Mouse (Mus musculus) liver, embryonic 14.5 days (tissue): ENCODE measurements around the gene Lax1. TPM values are rescaled to one million over a fixed set of nuclear protein-coding genes. Genes with fewer than 3 reads are reported as not detected.

Experiments
- ATAC-seq: fragments of 200-750 bp; cut with Nextera tagmentation; 2 replicates; pipeline ENCODE4 v1.8.0; 2017; ENCODE audit warnings: moderate number of reproducible peaks, mild to moderate bottlenecking, moderate library complexity; ENCODE audit not compliant: insufficient read depth
- DNase-seq, 3 experiments: peaks; one replicate each; pipeline ENCODE4 v3.0.0-alpha.2; 2012 to 2013; ENCODE audit warnings: low read depth in 3 of 3, low spot score in 3 of 3
- H3K27ac ChIP-seq: fragments of 300-500 bp; sonication (generic); 2 replicates; pipeline ENCODE4 v1.5.1; 2014; ENCODE audit warnings: moderate library complexity, mild to moderate bottlenecking, control low read depth, inconsistent platforms
- H3K27me3 ChIP-seq: fragments of 300-500 bp; sonication (generic); 2 replicates; pipeline ENCODE4 v1.6.1; 2014; ENCODE audit warnings: mild to moderate bottlenecking, low read length, moderate library complexity; ENCODE audit not compliant: control insufficient read depth, insufficient read depth
- H3K36me3 ChIP-seq: fragments of 300-500 bp; sonication (generic); replicated peaks from 2 replicates; pipeline ENCODE4 v1.6.1; 2014; ENCODE audit warnings: low read depth; ENCODE audit not compliant: control insufficient read depth, insufficient read depth
- H3K4me1 ChIP-seq, 2 experiments: fragments of 200-500 bp in 1 of 2; fragments of 300-500 bp in 1 of 2; sonication (generic) in 1 of 2; replicated peaks; 2 replicates each; pipeline ENCODE4 v1.6.1; 2012 to 2014; ENCODE audit warnings: antibody characterized with exemption in 1 of 2, inconsistent platforms in 1 of 2, low read length in 1 of 2; ENCODE audit not compliant: control insufficient read depth in 2 of 2, insufficient read depth in 2 of 2
- H3K4me2 ChIP-seq: fragments of 300-500 bp; sonication (generic); 2 replicates; pipeline ENCODE4 v1.6.1; 2014; ENCODE audit warnings: low read depth, mild to moderate bottlenecking, control low read depth, moderate library complexity
- H3K4me3 ChIP-seq, 2 experiments: fragments of 200-500 bp in 1 of 2; fragments of 300-500 bp in 1 of 2; sonication (generic) in 1 of 2; 2 replicates each; pipeline ENCODE4 v1.5.1; 2012 to 2014; ENCODE audit warnings: low read depth in 2 of 2, low read length in 2 of 2, mild to moderate bottlenecking in 2 of 2, control low read depth in 1 of 2, inconsistent platforms in 1 of 2, moderate library complexity in 1 of 2; ENCODE audit not compliant: insufficient read depth in 1 of 2
- H3K9ac ChIP-seq: fragments of 300-500 bp; sonication (generic); replicated peaks from 2 replicates; pipeline ENCODE4 v1.6.1; 2014; ENCODE audit warnings: mild to moderate bottlenecking, control low read depth, moderate library complexity
- H3K9me3 ChIP-seq: fragments of 300-500 bp; sonication (generic); 2 replicates; pipeline ENCODE4 v1.6.1; 2016; ENCODE audit warnings: low read length, mixed read lengths; ENCODE audit not compliant: control insufficient read depth
- CTCF ChIP-seq: IDR thresholded peaks from 2 replicates; pipeline ENCODE4 v1.5.1; 2016; ENCODE audit warnings: antibody characterized with exemption, low read depth, control low read depth
- EP300 ChIP-seq: IDR thresholded peaks from 2 replicates; pipeline ENCODE4 v1.6.1; 2016; ENCODE audit warnings: antibody characterized with exemption, low read depth
- WGBS: fragments of 180-500 bp; shearing (Covaris S2); extraction: QIAGEN DNeasy Blood & Tissue Kit; methylation state at CpG from one replicate; pipeline ENCODE4 v1.1.7; 2014; ENCODE audit not compliant: insufficient replicate concordance; 5-methylcytosine and 5-hydroxymethylcytosine counted together
- polyA plus RNA-seq, 2 experiments: library from polyadenylated mRNA; depleted of rRNA in 1 of 2; stranded (reverse) in 1 of 2; unstranded in 1 of 2; fragments of >200 nt; fragmentation: Nextera tagmentation in 1 of 2; extraction: Ambion mirVana in 1 of 2; gene quantifications; 2 replicates each; pipeline versions ENCODE4 v1.2.1 to v1.2.3; 2012 to 2014

Lax1 gene
- polyA plus RNA-seq (2012; rRNA removed) (0.69 and 1.1 TPM in 2 replicates), polyA plus RNA-seq (2014; fragmentation: Nextera tagmentation; extraction: Ambion mirVana) (0.33 and 0.55 TPM in 2 replicates)

DNA sequence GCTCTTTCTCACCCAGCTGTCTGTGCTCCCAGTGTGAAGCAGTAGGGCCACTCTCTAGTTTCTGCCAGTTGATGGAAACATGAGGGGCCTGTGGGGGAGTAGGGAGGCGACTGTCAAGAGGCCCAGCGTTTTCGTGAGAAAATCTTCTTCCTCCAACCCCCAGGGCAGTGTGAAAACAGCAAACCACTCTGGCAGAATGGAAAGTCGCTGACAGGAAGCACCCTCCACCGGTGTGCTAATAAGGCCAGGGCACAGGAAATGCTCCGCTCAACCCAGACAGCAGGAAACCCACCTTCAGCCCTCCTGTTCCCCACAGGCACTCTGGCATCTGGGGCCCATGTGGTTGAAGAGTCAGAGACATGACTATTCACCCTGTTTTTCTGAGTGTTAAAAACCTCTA, at the start of gene Lax1:
Gene Lax1 (minus strand): TSS at position 212 of the 400 bp plus-strand sequence.
- H3K4me1 ChIP-seq, result peaks cover 0 to 19% of the 10 kb centered on the region in 2 experiments; a peak in 3 of 4 replicates
- H3K27ac ChIP-seq, result no peak within 1 kb of the TSS
- DNase-seq (no peak), ATAC-seq (no peak)
- no peak within 1 kb of the TSS; the same call in 1 of the 2 replicates for H3K9ac ChIP-seq
- H3K4me2 ChIP-seq, result no peak within 1 kb of the TSS
- no peak for TF ChIP-seq CTCF
- TF ChIP-seq EP300, result no peak
- H3K4me3 ChIP-seq, result no peak within 1 kb of the TSS
- no peaks in the 10 kb centered on the region for H3K9me3 ChIP-seq
- 9% methylated on average over 6 of the region's 6 CpGs for WGBS
- no peaks in the 10 kb centered on the region for H3K36me3 ChIP-seq
- H3K27me3 ChIP-seq, result no peaks in the 10 kb centered on the region

DNA sequence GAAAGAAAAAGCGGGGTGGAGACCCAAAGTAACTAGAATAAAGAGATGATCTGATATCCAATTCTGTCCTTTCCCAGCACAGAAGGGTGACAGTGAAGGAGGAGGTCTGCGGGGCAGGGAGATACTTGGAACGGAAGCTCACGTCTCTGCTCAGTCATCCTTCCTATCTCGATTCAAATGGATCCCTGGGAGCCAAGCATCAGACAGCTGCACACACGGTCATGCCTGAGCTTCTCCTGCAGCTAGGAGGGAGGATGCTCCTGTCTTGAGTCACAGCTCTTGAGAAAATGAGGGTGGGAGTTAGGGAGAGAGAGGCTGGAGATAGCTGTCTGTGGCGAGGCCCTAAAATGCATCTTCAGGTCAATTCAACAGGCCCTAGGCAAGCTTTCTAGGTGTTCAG, 46.8 kb upstream of the Lax1 start:
- Histone ChIP-seq H3K36me3 (peaks cover 87% of the 10 kb centered on the region), H3K9me3 (no peaks in the 10 kb centered on the region), H3K4me2 (no peak overlapping the region), H3K4me3 (no peak overlapping the region), H3K27me3 (no peaks in the 10 kb centered on the region), H3K4me1 (peaks cover 0 to 3% of the 10 kb centered on the region in 2 experiments; a peak in 2 of 4 replicates), H3K27ac (no peak overlapping the region), H3K9ac (no peak overlapping the region)
- WGBS, result 63% methylated on average over 7 of the region's 7 CpGs
- TF ChIP-seq EP300, result no peak
- no peak for TF ChIP-seq CTCF
- ATAC-seq (no peak), DNase-seq (no peak)

DNA sequence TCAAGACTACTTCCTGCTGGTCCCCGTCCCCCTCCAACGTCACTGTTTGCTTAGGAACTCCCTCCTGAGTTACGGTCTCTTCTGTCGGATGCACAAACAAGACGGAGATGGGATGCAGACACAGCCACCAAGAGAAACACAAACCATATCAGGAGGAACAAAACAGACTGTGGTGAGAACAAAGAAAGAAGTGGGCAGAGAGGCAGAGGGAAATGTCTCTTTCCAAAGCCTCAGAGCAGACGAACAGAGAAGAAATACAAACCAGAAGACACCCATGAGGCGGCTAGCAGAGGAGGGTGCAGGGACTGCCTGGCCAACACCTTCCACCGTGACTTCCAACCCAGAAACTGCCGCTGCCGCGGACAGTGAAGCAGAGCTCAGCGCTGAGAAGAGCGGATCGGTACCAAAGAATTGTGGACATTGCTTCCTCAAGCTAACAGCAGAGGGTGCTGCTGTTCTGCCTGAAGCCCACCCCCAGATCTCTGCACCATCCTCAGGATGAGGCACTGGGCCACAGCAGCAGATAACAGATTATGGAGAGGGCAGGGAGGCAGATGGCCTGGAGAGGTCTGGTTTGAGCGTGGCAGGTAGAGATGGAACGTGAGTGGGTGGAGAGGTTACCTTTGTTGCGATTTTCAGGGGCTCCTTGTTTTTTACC, 46.2 kb upstream of the Lax1 start:
- Histone ChIP-seq H3K9me3 (no peaks in the 10 kb centered on the region), H3K9ac (no peak overlapping the region), H3K4me2 (no peak overlapping the region), H3K27ac (no peak overlapping the region), H3K4me1 (peaks cover 0 to 3% of the 10 kb centered on the region in 2 experiments; a peak in 2 of 4 replicates), H3K27me3 (no peaks in the 10 kb centered on the region), H3K36me3 (peaks cover 87% of the 10 kb centered on the region), H3K4me3 (no peak overlapping the region)
- peak; percentile 65 for ATAC-seq
- 42% methylated on average over 17 of the region's 17 CpGs for whole genome bisulfite sequencing
- no peak for DNase-seq
- TF ChIP-seq EP300 (no peak), CTCF (peak; percentile 91)

DNA sequence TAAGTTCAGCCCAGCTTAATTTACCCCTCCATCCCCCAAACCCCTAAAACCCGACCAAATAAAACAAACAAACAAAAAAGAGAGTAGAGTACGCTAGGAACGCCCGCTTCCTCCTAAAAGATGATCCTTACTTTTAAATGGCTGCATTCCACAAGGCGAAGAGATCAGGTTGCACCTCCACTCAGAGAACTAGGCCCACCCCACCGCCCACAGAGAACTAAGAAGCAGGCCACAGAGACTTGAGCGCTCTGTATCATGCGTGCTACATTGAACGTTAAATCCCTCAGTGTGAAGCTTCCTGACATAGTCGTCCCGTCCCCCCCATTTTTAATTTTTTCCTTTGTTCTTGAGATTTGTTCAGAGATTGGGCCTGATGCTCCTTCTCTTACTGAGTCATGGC, 42.9 kb upstream of the Lax1 start:
- 86% methylated on average over 11 of the region's 11 CpGs for WGBS
- ATAC-seq (no peak), DNase-seq (no peak)
- TF ChIP-seq EP300, result no peak
- no peak for TF ChIP-seq CTCF
- Histone ChIP-seq H3K4me1 (peaks cover 0 to 11% of the 10 kb centered on the region in 2 experiments; a peak in 2 of 4 replicates), H3K36me3 (peaks cover 92% of the 10 kb centered on the region), H3K9me3 (no peaks in the 10 kb centered on the region), H3K4me2 (no peak overlapping the region), H3K27ac (no peak overlapping the region), H3K4me3 (no peak overlapping the region), H3K27me3 (no peaks in the 10 kb centered on the region), H3K9ac (no peak overlapping the region)

DNA sequence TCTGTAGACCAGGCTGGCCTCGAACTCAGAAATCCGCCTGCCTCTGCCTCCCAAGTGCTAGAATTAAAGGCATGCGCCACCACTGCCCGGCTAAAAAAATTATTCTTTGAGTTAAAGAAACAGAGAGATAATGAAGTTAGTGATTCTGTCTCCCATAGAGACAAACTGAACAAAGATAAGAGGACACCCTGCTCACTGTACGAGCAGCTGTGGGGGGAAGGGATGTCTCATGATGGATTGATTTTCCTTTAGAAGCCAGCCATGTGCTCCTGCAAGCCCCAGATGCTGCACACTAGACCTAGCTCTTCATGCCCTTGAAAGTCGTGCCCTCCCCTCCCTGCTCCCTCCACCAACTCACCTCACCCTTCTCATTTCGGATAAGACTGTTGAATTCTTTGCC, 38.4 kb upstream of the Lax1 start:
- ATAC-seq (peak; percentile 56; the same call in 1 of the 2 replicates), DNase-seq (no peak)
- Histone ChIP-seq H3K4me2 (no peak overlapping the region), H3K4me3 (no peak overlapping the region), H3K4me1 (peaks cover 0 to 10% of the 10 kb centered on the region in 2 experiments; a peak in 2 of 4 replicates), H3K9ac (no peak overlapping the region), H3K27ac (no peak overlapping the region), H3K27me3 (no peaks in the 10 kb centered on the region), H3K36me3 (peaks cover 88% of the 10 kb centered on the region), H3K9me3 (no peaks in the 10 kb centered on the region)
- 45% methylated on average over 7 of the region's 7 CpGs for WGBS
- TF ChIP-seq EP300, result no peak
- TF ChIP-seq CTCF, result no peak
